Comparison of ENCODE assay signal across 10 mouse cellular contexts in the genomic region with DNA sequence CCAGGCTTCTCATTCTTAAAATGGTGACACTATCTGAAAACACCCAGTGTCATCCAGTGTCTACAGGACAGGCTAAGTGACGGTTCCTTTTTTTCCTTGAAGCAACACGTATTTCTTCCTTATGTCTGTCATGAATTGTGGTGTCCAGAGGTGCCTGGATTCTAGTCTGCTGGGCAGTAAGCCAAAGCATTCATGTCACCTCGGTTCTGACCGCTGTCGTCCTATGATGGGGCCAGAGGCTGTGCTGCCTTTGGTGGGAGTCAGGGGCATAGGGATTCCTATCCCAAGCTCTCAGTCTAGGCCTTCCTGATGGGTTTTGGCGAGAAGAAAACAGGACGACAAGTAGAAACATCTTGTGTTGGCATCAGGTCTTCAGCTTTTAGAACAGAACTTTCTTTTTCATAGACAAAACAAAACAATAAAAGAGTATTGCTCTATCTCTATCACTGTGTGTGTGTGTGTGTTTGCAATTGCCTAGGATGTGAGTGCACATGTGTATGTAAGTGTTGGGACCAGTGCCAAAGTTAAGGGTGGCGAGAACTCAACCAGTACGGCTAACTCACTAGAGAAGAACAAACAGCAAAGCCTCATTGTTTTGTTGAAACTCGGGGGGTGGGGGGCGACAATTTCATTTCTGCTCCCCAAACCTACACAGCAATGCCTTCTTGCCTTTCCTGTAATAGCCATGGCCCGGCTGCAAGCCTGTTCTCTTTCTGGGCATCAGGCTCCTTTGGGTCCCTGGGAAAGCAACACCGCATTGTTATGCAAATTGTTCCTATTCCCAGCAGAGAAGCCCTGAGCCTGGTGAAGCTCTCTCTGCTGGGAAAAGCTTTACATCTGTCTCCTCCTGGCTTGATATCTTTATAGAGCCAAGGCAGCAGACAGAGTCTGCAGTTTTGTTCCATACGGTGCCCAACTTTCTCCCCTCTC.
DNase-seq lines count a peak whose midpoint lies in the region; ATAC-seq and TF ChIP-seq lines count a peak whose summit lies in the region.
"Had no signal": no experiment of that assay in that cellular context is flagged by ENCODE, and none has a peak within 500 bp of the region (broad histone marks: within the 10 kb centered on the region; RNA-seq: fewer than 3 reads in every experiment).

No protein-coding gene starts in this region.

- DNase-seq in embryonic facial prominence, embryonic 14.5 days (ENCODE audit: low spot score): peak; percentile 55
- DNase-seq in embryonic facial prominence, embryonic 10.5 days (ENCODE audit: low spot score): no peak
- peak; percentile 53 for DNase-seq in neural tube, embryonic 11.5 days (ENCODE audit: low spot score)
- no peak for DNase-seq in neural tube, embryonic 10.5 days (ENCODE audit: extremely low spot score, low spot score)
- peak; percentile 69 for DNase-seq in hindbrain, postnatal 0 days (ENCODE audit: low spot score)
- peak; percentile 59 for DNase-seq in retina, postnatal 1 day
- no peak for DNase-seq in adrenal gland, adult 18-20 months (ENCODE audit: low spot score in 2 of 2)
- no peak for DNase-seq in cerebellum, adult 18-20 months
- DNase-seq: kidney, postnatal 4 days; lung, postnatal 14 days had no signal

- peaks cover 2% of the 10 kb centered on the region; the same call in 1 of the 2 replicates for H3K4me1 ChIP-seq in embryonic facial prominence, embryonic 14.5 days (ENCODE audit: control insufficient read depth, insufficient read depth, low read length)
- H3K4me1 ChIP-seq in embryonic facial prominence, embryonic 10.5 days: peaks cover 17% of the 10 kb centered on the region
- peaks cover 9% of the 10 kb centered on the region; the same call in 1 of the 2 replicates for H3K4me1 ChIP-seq in neural tube, embryonic 11.5 days (ENCODE audit: control insufficient read depth, insufficient read depth, low read length)
- H3K4me1 ChIP-seq in hindbrain, postnatal 0 days (ENCODE audit: insufficient read depth, low read length): 0 out of 2 replicates have a peak, but pooled peaks cover 4% of the 10 kb centered on the region

- H3K27me3 ChIP-seq in embryonic facial prominence, embryonic 14.5 days (replicated peaks; ENCODE audit: control insufficient read depth, insufficient read depth, low read length): no peaks in the 10 kb centered on the region
- H3K27me3 ChIP-seq in embryonic facial prominence, embryonic 10.5 days (replicated peaks; ENCODE audit: low read depth, poor library complexity, severe bottlenecking): peaks cover 4% of the 10 kb centered on the region; the same call in 1 of the 2 replicates
- H3K27me3 ChIP-seq in neural tube, embryonic 11.5 days (ENCODE audit: control insufficient read depth, insufficient read depth, low read length): no peaks in the 10 kb centered on the region
- H3K27me3 ChIP-seq in hindbrain, postnatal 0 days (ENCODE audit: insufficient read depth, low read length): no peaks in the 10 kb centered on the region

- no peaks in the 10 kb centered on the region for H3K9me3 ChIP-seq in embryonic facial prominence, embryonic 14.5 days (ENCODE audit: control insufficient read depth, low read length)
- H3K9me3 ChIP-seq in embryonic facial prominence, embryonic 10.5 days: no peaks in the 10 kb centered on the region
- no peaks in the 10 kb centered on the region for H3K9me3 ChIP-seq in neural tube, embryonic 11.5 days (ENCODE audit: control insufficient read depth, low read length)
- no peaks in the 10 kb centered on the region for H3K9me3 ChIP-seq in hindbrain, postnatal 0 days (ENCODE audit: low read length)

- 44% methylated on average over 14 of the region's 14 CpGs for WGBS in embryonic facial prominence, embryonic 14.5 days
- 50% methylated on average over 14 of the region's 14 CpGs for WGBS in embryonic facial prominence, embryonic 10.5 days
- WGBS in neural tube, embryonic 11.5 days: 44% methylated on average over 14 of the region's 14 CpGs
- WGBS in hindbrain, postnatal 0 days: 29% methylated on average over 14 of the region's 14 CpGs

- ATAC-seq in embryonic facial prominence, embryonic 14.5 days (ENCODE audit: low read depth): no peak; the same call in 1 of the 2 replicates
- peak; percentile 79 for ATAC-seq in neural tube, embryonic 11.5 days (ENCODE audit: insufficient read depth, low FRiP score, low TSS enrichment)
- ATAC-seq in hindbrain, postnatal 0 days: peak; percentile 58; the same call in 1 of the 2 replicates

- H3K9ac ChIP-seq in embryonic facial prominence, embryonic 14.5 days (ENCODE audit: low read depth, low read length): no peak overlapping the region
- no peak overlapping the region for H3K9ac ChIP-seq in neural tube, embryonic 11.5 days (ENCODE audit: low read length)
- H3K9ac ChIP-seq in hindbrain, postnatal 0 days (replicated peaks; ENCODE audit: low read length): no peak overlapping the region

- no peaks in the 10 kb centered on the region for H3K36me3 ChIP-seq in embryonic facial prominence, embryonic 14.5 days (ENCODE audit: control insufficient read depth, insufficient read depth, low read length)
- no peaks in the 10 kb centered on the region for H3K36me3 ChIP-seq in embryonic facial prominence, embryonic 10.5 days (replicated peaks)
- no peaks in the 10 kb centered on the region for H3K36me3 ChIP-seq in neural tube, embryonic 11.5 days (ENCODE audit: control insufficient read depth, insufficient read depth, low read length)
- no peaks in the 10 kb centered on the region for H3K36me3 ChIP-seq in hindbrain, postnatal 0 days (ENCODE audit: insufficient read depth, low read length)

- H3K4me2 ChIP-seq in embryonic facial prominence, embryonic 14.5 days (ENCODE audit: low read depth, low read length): no peak overlapping the region
- H3K4me2 ChIP-seq in neural tube, embryonic 11.5 days (ENCODE audit: low read depth): no peak overlapping the region
- H3K4me2 ChIP-seq in hindbrain, postnatal 0 days (ENCODE audit: low read depth, low read length): 0 out of 2 replicates have a peak overlapping the region, but pooled peaks have one; percentile 16

- TF ChIP-seq CTCF in hindbrain, postnatal 0 days (IDR thresholded peaks at IDR 0.05; ENCODE audit: low read depth): no peak

- no peak overlapping the region for H3K27ac ChIP-seq in embryonic facial prominence, embryonic 14.5 days (replicated peaks; ENCODE audit: low read depth, low read length)
- H3K27ac ChIP-seq in embryonic facial prominence, embryonic 10.5 days (replicated peaks): no peak overlapping the region
- H3K27ac ChIP-seq in neural tube, embryonic 11.5 days (ENCODE audit: low read depth, low read length): peak overlapping the region; percentile 15; the same call in 1 of the 2 replicates
- H3K27ac ChIP-seq in hindbrain, postnatal 0 days: no peak overlapping the region

- H3K4me3 ChIP-seq in embryonic facial prominence, embryonic 14.5 days (ENCODE audit: low read depth, low read length): no peak overlapping the region
- no peak overlapping the region for H3K4me3 ChIP-seq in embryonic facial prominence, embryonic 10.5 days
- no peak overlapping the region for H3K4me3 ChIP-seq in neural tube, embryonic 11.5 days (ENCODE audit: low read depth, low read length)
- no peak overlapping the region for H3K4me3 ChIP-seq in hindbrain, postnatal 0 days (ENCODE audit: low read length)

Comparison
In these comparisons a context has a peak if more than half of its experiments do, and no peak if none do; other contexts are left out.
1. DNase-seq: peak in embryonic facial prominence, embryonic 14.5 days (single experiment), neural tube, embryonic 11.5 days (single experiment), hindbrain, postnatal 0 days (single experiment) and retina, postnatal 1 day (single experiment); none in embryonic facial prominence, embryonic 10.5 days (single experiment), neural tube, embryonic 10.5 days (single experiment), adrenal gland, adult 18-20 months (0 of 2) and cerebellum, adult 18-20 months (0 of 2).